Mouse (Mus musculus) thymus, adult 2 months (tissue): ENCODE measurements around the gene Vmn2r4.
"Not testable (repeated sequence)": the region's sequence is repeated elsewhere in the genome, so short reads cannot be mapped to it uniquely, and the experiment has no call there.

Source experiments
- CTCF ChIP-seq: fragments of 200-500 bp; IDR thresholded peaks from 2 replicates; pipeline ENCODE4 v1.5.1; 2012; ENCODE audit warnings: mild to moderate bottlenecking, control low read depth, low read length, moderate library complexity, borderline replicate concordance; ENCODE audit not compliant: control insufficient read depth, poor library complexity, insufficient read depth; ENCODE audit errors: extremely low read depth
- POLR2A ChIP-seq: fragments of 200-500 bp; IDR thresholded peaks from 2 replicates; pipeline ENCODE4 v1.6.1; 2012; ENCODE audit warnings: mild to moderate bottlenecking, low read length, control low read depth, moderate library complexity; ENCODE audit not compliant: control insufficient read depth, poor library complexity, insufficient read depth; ENCODE audit errors: extremely low read depth

DNA sequence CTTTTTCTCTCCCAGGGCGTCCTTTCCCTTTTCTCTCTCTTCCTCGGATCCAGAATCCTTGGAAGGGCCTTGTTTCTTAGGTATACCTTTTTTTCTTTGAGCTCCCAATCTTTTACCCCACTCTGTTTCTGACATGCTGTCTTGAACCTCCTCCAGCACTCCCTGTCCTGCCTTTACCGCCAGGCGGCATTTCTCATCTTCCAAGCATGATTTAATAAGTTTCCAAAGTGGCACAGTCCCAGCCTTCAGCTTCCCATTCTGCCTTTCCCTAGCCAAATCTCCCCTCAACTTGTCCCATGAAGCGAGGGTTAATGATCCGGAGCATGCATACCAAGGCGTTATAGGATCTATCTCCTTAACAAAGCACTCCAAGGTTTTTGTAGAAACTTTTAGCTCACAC is 19.1 kb upstream of the Vmn2r4 start:
- TF ChIP-seq POLR2A, CTCF: not testable (repeated sequence)
